Mouse (Mus musculus): ENCODE data around the gene Pdzd2.

DNA sequence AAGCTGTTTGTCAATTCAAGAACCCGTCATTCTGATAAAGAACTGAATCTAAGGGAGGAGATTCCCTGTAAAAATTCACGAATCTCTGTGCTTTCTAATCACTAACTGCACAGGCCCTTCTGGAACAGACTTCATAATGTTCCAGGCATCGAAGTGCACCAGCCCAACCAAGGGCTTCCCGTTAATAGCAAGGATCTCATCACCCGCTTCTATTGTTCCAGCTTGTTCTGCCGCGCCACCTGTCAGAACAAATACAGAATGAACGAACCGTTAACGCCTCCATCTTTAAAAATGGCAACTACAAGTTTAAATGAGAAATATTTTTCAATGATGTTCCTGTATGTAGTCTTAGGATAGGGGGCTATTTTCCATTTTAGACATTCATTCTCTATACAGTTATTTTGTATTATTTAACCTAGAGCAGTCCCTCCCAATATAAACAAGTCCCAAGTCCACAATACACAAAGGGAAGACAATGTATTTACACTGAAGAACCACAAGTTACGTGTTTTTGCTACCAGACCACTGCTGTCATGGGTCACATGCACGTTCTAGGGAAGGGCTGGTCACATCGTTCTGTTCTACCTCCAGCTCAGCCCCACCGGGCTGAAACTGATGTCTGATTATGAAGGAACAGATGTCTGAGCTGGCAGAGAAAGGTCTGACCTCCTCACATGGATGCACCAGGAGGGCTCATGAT lies 377.6 kb downstream of the Pdzd2 start:
- TF ChIP-seq POLR2A (IDR thresholded peaks at IDR 0.05; ENCODE audit: borderline replicate concordance, extremely low read depth, low read depth, low read length) (no peak), CTCF (IDR thresholded peaks at IDR 0.05; ENCODE audit: insufficient read depth, low read length) (no peak)

Data from lung, adult 2 months (tissue).